Mouse (Mus musculus) C2C12 (cell line): ENCODE data around the gene Ank3. TPM values are rescaled to one million over a fixed set of nuclear protein-coding genes. Genes with fewer than 3 reads are reported as not detected.

Experiments used
- H3K27me3 ChIP-seq: one replicate; pipeline ENCODE4 v1.6.1; 2011; ENCODE audit not compliant: control insufficient read depth, insufficient read depth, insufficient read length
- H3K36me3 ChIP-seq: one replicate; pipeline ENCODE4 v1.6.1; 2011; ENCODE audit not compliant: control insufficient read depth, insufficient read depth
- H3K4me3 ChIP-seq: one replicate; pipeline ENCODE4 v1.5.1; 2011; ENCODE audit warnings: mild to moderate bottlenecking, control low read depth; ENCODE audit not compliant: poor library complexity, insufficient read depth, severe bottlenecking
- H3K79me2 ChIP-seq: one replicate; pipeline ENCODE4 v1.6.1; 2011; ENCODE audit not compliant: control insufficient read depth, insufficient read depth
- H3K79me3 ChIP-seq: one replicate; pipeline ENCODE4 v1.6.1; 2011; ENCODE audit warnings: low read depth, control low read depth
- H3ac ChIP-seq: one replicate; pipeline ENCODE3; 2011; ENCODE audit warnings: low read depth; ENCODE audit not compliant: control insufficient read depth, insufficient read length
- CEBPB ChIP-seq: IDR thresholded peaks from one replicate; pipeline ENCODE4 v1.6.1; 2011; ENCODE audit warnings: low read depth, mild to moderate bottlenecking, control low read depth, moderate library complexity
- CTCF ChIP-seq: IDR thresholded peaks from one replicate; pipeline ENCODE4 v1.5.1; 2011; ENCODE audit not compliant: control insufficient read depth, insufficient read depth, insufficient read length
- FOSL1 ChIP-seq: IDR thresholded peaks from one replicate; pipeline ENCODE4 v1.8.0; 2011; ENCODE audit warnings: mild to moderate bottlenecking, low read length; ENCODE audit not compliant: poor library complexity, insufficient read depth, severe bottlenecking
- MAX ChIP-seq: IDR thresholded peaks from one replicate; pipeline ENCODE4 v1.6.1; 2011; ENCODE audit warnings: mild to moderate bottlenecking, control low read depth
- MYOD1 ChIP-seq: IDR thresholded peaks from one replicate; pipeline ENCODE4 v1.6.1; 2011; ENCODE audit warnings: low read depth; ENCODE audit not compliant: control insufficient read depth, insufficient read length
- MYOG ChIP-seq: IDR thresholded peaks from one replicate; pipeline ENCODE4 v1.6.1; 2011; ENCODE audit not compliant: control insufficient read depth, insufficient read length; ENCODE audit errors: extremely low read depth
- USF1 ChIP-seq: IDR thresholded peaks from one replicate; pipeline ENCODE4 v1.6.1; 2011; ENCODE audit warnings: low read depth, mild to moderate bottlenecking, control low read depth, moderate library complexity
- polyA plus RNA-seq: library from polyadenylated mRNA; unstranded; fragments of >200 nt; fragmentation: generic; extraction: Trizol; gene quantifications from one replicate; pipeline ENCODE4 v1.2.1, GENCODE M21; 2012; ENCODE audit warnings: missing spikeins

Ank3 gene
- polyA plus RNA-seq, 1 experiment: 9.8 TPM

DNA sequence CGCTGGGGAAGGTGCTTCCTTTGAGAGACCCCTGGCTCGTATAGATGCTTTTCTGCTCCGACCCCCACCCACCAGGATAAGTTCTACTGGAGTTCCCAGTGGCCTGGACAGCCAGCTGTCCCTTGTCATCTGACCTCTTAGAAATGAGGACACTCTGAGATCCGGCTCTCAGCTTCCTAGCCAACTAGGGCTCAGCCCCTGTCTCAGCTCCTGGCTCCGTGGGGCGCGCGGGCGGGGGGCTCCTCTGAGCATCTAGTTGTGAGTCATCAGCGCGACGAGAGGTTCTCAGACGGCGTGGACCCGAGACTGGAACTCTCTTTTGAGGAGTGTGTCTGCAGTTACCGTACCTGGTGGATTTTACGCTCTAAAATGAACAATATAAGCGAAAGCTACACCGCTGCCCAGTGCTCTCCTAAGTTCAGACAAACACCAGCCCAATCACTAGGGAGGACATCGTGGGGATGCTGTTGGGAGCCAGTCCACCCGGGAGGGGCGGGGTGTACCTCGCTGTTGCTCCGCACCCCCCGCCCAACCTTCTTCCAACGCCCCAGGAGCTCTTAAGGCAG, 293 bp upstream of the Ank3 start:
- H3K79me3 ChIP-seq: no peaks in the 10 kb centered on the region
- H3K4me3 ChIP-seq: no peak overlapping the region
- TF ChIP-seq MYOD1 (no peak), MAX (no peak), MYOG (no peak), USF1 (no peak), CTCF (no peak), CEBPB (no peak), FOSL1 (no peak)
- H3ac ChIP-seq: no peak overlapping the region
- no peaks in the 10 kb centered on the region for H3K79me2 ChIP-seq
- no peaks in the 10 kb centered on the region for H3K36me3 ChIP-seq
- H3K27me3 ChIP-seq: peaks cover 32% of the 10 kb centered on the region

DNA sequence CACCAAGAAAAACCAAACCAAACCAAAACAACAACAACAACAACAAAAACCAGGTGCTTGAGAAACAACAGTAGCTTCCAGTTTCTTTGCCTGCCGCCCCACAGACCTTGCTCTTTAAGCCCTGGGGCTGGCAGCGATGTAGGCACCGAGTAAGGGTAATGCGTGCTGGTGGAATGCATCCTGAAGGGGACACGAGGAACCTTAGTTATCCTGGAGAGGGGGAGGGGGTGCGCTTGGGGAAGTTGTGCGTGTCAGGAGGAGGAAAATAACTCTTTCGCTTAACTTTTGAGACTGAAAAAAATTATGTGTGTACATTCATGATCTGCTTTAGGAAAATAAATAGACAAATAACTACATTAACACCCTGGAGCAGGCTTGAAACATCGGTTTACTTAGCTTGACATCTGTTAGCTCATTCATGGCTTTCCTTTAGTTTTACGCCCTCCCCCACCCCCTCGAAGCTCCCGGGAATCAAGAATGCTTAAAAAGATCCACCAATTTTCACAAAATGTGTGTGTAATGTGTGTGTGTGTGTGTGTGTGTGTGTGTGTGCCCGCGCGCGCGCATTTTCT, 1.3 kb downstream of the Ank3 start:
- no peak for TF ChIP-seq MYOD1
- no peak for TF ChIP-seq FOSL1
- no peak for TF ChIP-seq CEBPB
- no peak for TF ChIP-seq MYOG
- no peak for TF ChIP-seq USF1
- TF ChIP-seq MAX: no peak
- no peak for TF ChIP-seq CTCF
- Histone ChIP-seq H3K79me3 (no peaks in the 10 kb centered on the region), H3K4me3 (no peak overlapping the region), H3K79me2 (no peaks in the 10 kb centered on the region), H3ac (no peak overlapping the region), H3K27me3 (peaks cover 32% of the 10 kb centered on the region), H3K36me3 (no peaks in the 10 kb centered on the region)

DNA sequence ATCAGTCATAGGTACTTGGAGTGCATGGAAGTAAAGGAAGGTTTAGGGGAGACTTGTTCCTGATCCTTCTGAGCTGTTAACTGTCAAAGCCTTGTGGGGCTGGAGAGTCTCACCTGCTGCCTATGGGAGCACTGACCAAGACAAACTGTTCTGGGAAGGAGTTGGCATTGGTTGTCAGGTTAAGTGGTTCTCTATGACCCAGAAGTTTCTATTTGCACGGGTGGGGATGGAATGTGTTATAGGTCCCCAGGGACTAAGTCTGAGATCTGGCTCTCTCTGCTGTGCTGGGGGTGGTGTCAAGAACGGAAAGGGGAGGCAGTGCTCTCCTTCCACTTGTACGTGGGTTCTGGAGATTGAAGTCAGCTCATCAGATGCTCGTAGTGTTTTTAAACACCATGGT, 6.9 kb downstream of the Ank3 start:
- Histone ChIP-seq H3K4me3 (no peak overlapping the region), H3K27me3 (peaks cover 2% of the 10 kb centered on the region), H3K36me3 (no peaks in the 10 kb centered on the region), H3ac (no peak overlapping the region), H3K79me2 (no peaks in the 10 kb centered on the region), H3K79me3 (no peaks in the 10 kb centered on the region)
- TF ChIP-seq CEBPB (no peak), USF1 (no peak)

DNA sequence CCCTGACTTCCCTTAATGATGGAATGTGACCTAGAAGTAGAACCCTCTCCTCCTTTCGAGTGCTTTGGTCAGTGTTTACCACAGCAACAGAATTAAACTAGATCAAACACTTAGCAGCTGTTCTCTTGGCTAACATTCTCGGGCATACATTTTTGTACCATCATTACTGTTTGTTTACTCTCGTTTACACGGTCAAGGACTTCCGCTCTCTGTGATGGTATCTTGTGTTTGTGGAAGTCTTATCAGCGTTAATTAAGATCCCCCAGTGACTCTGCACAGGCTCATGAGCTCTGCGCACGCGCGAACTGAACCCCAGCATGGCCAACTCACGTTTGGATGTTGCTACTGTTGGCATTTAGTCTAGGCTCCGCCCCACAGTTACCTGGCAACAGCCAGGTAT, 16.3 kb downstream of the Ank3 start:
- Histone ChIP-seq H3K36me3 (no peaks in the 10 kb centered on the region), H3K27me3 (peaks cover 7% of the 10 kb centered on the region), H3K4me3 (no peak overlapping the region), H3ac (no peak overlapping the region), H3K79me3 (no peaks in the 10 kb centered on the region), H3K79me2 (no peaks in the 10 kb centered on the region)
- TF ChIP-seq USF1 (no peak), FOSL1 (no peak), MAX (no peak), CEBPB (no peak), CTCF (no peak), MYOG (no peak), MYOD1 (no peak)

DNA sequence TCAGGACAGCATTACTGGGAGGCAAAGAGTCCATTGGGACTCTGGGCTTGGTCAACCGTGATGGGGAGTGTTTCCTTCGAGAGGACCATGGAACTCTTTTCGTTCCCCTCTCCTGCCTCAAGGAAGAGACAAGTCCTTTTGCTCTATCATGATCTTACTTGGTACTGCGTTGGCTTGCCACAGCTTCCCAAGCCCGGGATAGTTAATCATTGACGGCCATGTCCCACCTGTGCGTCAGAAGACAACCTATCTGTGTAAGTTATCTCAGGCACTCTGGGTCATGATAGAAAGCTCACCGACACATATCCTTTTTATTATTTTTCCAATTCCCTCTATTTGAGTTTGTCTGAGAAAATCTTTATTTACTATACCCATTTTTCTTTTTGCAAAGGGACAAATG, 20.1 kb downstream of the Ank3 start:
- Histone ChIP-seq H3K36me3 (no peaks in the 10 kb centered on the region), H3K79me2 (no peaks in the 10 kb centered on the region)
- no peak for TF ChIP-seq FOSL1
- no peak for TF ChIP-seq MAX
- TF ChIP-seq MYOD1: no peak
- no peak for TF ChIP-seq CTCF
- no peak for TF ChIP-seq USF1
- TF ChIP-seq MYOG: no peak
- TF ChIP-seq CEBPB: no peak

DNA sequence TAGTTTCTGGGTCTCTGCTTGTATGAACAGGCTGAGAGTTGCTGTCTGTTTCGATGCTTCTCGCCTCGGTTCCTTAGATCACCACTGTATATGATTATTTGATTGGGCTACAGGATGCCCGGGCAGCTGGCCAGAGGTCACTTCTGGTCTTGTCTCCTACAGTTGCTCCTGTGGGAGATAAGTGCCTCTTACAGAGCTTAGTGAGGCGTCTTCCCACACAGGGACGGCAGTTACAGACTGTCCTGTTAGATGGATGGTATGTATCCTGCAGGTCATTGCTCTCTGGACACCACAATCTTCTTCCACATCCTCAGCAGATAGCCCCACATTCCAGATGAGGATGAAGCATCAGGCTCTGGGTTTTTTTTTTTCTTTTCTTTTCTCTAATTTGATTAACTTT, 21.7 kb downstream of the Ank3 start:
- H3K4me3 ChIP-seq: no peak overlapping the region
- H3K36me3 ChIP-seq: no peaks in the 10 kb centered on the region
- H3K27me3 ChIP-seq: no peaks in the 10 kb centered on the region
- no peaks in the 10 kb centered on the region for H3K79me3 ChIP-seq
- H3ac ChIP-seq: no peak overlapping the region
- TF ChIP-seq MYOG (no peak), CTCF (no peak), USF1 (no peak), FOSL1 (no peak), MAX (no peak), MYOD1 (no peak), CEBPB (no peak)
- no peaks in the 10 kb centered on the region for H3K79me2 ChIP-seq

More for the DNA sequence above, 20.1 kb downstream of the Ank3 start:
- Histone ChIP-seq H3K4me3 (no peak overlapping the region), H3K79me3 (no peaks in the 10 kb centered on the region), H3K27me3 (peaks cover 4% of the 10 kb centered on the region), H3ac (no peak overlapping the region)
